Mouse (Mus musculus): Measurements from ENCODE around the gene Tgfbr2. TPM values are rescaled to one million over a fixed set of nuclear protein-coding genes. Genes with fewer than 3 reads are reported as not detected.

The Tgfbr2 gene
- polyA plus RNA-seq, 1 experiment, result 8.1 TPM

DNA sequence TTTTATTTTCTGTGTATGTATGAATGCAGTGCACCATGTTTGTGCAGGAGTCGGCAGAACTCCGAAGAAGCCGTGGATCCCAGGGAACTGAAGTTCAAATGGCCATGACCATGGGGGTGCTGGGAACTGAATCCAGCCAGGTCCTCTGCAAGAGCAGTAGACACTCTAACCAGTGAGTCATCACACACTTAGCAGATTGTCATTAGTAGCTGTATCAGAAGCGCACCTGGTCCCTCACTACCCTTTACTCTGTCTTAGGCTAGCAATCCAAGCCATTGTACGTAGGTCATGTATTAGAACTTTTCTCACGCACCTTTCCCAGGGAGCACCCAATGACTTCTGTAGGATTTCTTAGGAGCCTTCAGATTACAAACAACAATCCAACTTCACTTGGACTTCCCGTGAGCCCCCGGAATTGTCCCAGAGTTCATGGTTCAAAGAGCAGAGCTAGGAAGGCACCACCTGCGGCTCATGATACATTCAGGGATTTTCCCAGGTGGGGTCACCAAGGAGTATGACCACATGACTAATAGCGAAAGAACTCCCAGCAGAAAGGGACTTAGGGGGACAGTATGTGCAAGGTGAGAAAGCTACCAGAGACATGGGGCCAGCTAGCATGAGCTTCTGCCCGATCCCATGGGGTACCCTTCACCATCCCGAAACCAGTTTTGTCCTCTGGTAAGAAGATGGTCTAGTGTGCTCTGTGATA lies 17.8 kb upstream of the Tgfbr2 start:
- Histone ChIP-seq H3K27ac (ENCODE audit: insufficient read depth, low read length) (no peak overlapping the region), H3K4me3 (replicated peaks; ENCODE audit: insufficient read depth, low read depth, low read length) (no peak overlapping the region), H3K4me1 (ENCODE audit: control insufficient read depth, insufficient read depth, low read length) (no peaks in the 10 kb centered on the region), H3K27me3 (ENCODE audit: control insufficient read depth, insufficient read depth, low read length) (no peaks in the 10 kb centered on the region)
- no peak for DNase-seq
- WGBS, result 97% methylated on average over 12 of the region's 12 CpGs
- TF ChIP-seq POLR2A (IDR thresholded peaks at IDR 0.05; ENCODE audit: borderline replicate concordance, insufficient read depth, low read length), result no peak
- no peak for TF ChIP-seq CTCF (IDR thresholded peaks at IDR 0.05; ENCODE audit: borderline replicate concordance, insufficient read depth, low read depth, low read length)

DNA sequence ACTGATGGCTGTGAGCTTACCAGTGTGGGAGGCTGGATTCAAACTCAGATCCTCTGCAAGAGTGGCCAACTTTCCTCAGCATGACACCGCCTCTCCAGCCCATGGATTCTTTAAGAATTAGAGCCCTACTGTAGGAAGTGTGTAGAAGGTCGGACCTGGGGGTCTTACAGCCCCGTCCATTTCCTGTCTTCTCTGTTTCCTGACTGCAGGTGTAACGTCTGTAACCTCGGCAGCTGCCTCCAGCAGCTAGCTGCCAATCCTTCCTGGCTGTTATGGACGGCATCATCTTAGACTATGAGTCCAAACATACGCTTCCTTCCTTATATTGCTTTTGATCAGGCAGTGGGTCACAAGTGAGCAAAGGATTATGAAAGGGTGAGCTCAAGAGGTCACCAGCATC lies 17.1 kb upstream of the Tgfbr2 start:
- 86% methylated on average over 7 of the region's 7 CpGs for WGBS

DNA sequence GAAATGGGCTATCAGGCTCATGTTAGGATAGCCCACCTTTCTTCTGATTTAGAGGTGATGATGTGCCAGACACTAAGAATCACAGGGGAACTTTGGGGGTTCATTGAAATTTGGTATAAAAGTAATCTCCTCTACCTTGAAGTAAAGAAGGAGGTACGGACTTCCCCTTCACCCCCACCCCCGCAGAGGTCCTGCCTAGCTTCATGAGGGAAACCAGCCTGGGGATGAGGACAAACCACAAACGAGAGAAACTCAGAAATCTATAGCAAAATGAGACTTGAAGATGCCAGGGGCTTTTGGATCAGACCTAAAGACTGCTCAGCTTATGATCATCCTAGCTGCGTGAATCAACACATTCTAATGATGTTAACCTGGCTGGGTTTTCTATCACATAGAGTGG lies 14.7 kb upstream of the Tgfbr2 start:
- no peak for TF ChIP-seq POLR2A (IDR thresholded peaks at IDR 0.05; ENCODE audit: borderline replicate concordance, insufficient read depth, low read length)
- no peak for TF ChIP-seq CTCF (IDR thresholded peaks at IDR 0.05; ENCODE audit: borderline replicate concordance, insufficient read depth, low read depth, low read length)
- 89% methylated on average over 4 of the region's 4 CpGs for WGBS
- no peak for DNase-seq
- H3K27ac ChIP-seq (ENCODE audit: insufficient read depth, low read length), result no peak overlapping the region
- no peaks in the 10 kb centered on the region for H3K27me3 ChIP-seq (ENCODE audit: control insufficient read depth, insufficient read depth, low read length)
- H3K4me3 ChIP-seq (replicated peaks; ENCODE audit: insufficient read depth, low read depth, low read length), result no peak overlapping the region
- H3K4me1 ChIP-seq (ENCODE audit: control insufficient read depth, insufficient read depth, low read length), result no peaks in the 10 kb centered on the region

More for the DNA sequence above, 17.1 kb upstream of the Tgfbr2 start:
- Histone ChIP-seq H3K27ac (ENCODE audit: insufficient read depth, low read length) (no peak overlapping the region), H3K4me1 (ENCODE audit: control insufficient read depth, insufficient read depth, low read length) (no peaks in the 10 kb centered on the region), H3K27me3 (ENCODE audit: control insufficient read depth, insufficient read depth, low read length) (no peaks in the 10 kb centered on the region), H3K4me3 (replicated peaks; ENCODE audit: insufficient read depth, low read depth, low read length) (no peak overlapping the region)
- TF ChIP-seq CTCF (IDR thresholded peaks at IDR 0.05; ENCODE audit: borderline replicate concordance, insufficient read depth, low read depth, low read length) (no peak), POLR2A (IDR thresholded peaks at IDR 0.05; ENCODE audit: borderline replicate concordance, insufficient read depth, low read length) (no peak)
- DNase-seq, result no peak

DNA sequence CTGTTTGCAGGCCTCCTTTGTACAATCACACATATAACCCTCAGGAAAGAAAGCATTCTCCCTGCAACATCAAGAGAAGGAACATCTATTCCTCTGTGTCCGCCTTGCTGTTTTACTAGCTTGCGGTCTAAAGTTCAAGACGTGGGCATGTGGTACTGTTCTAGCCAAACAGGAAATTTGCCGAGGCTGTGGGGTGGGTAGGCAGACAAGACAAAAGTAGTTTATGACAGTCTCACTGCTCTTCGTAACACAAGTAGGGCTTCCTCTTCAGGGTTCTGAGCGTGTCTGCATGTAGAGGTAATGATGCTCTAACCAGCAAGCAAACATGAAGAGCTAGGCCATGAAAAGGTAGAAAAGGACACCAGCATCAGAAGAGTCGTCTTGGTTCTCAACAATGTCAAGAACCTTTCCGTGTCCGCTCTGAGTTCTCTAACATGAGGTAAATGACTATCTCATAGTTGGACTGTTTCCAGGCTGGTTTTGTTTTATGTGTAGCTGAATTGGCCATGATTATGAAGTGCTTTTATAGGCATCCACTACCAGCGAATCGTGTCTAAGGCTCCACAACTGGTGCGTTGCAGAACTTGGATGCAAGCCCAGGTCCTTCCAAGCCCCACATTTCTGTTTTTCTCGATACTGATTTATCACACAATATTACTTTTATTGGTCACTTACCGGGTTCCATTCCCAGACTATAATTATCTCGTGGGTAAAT lies 13.9 kb upstream of the Tgfbr2 start:
- Histone ChIP-seq H3K4me3 (replicated peaks; ENCODE audit: insufficient read depth, low read depth, low read length) (no peak overlapping the region), H3K27ac (ENCODE audit: insufficient read depth, low read length) (no peak overlapping the region), H3K4me1 (ENCODE audit: control insufficient read depth, insufficient read depth, low read length) (no peaks in the 10 kb centered on the region), H3K27me3 (ENCODE audit: control insufficient read depth, insufficient read depth, low read length) (no peaks in the 10 kb centered on the region)
- no peak for DNase-seq
- TF ChIP-seq POLR2A (IDR thresholded peaks at IDR 0.05; ENCODE audit: borderline replicate concordance, insufficient read depth, low read length), result no peak
- no peak for TF ChIP-seq CTCF (IDR thresholded peaks at IDR 0.05; ENCODE audit: borderline replicate concordance, insufficient read depth, low read depth, low read length)
- 69% methylated on average over 15 of the region's 15 CpGs for whole genome bisulfite sequencing

DNA sequence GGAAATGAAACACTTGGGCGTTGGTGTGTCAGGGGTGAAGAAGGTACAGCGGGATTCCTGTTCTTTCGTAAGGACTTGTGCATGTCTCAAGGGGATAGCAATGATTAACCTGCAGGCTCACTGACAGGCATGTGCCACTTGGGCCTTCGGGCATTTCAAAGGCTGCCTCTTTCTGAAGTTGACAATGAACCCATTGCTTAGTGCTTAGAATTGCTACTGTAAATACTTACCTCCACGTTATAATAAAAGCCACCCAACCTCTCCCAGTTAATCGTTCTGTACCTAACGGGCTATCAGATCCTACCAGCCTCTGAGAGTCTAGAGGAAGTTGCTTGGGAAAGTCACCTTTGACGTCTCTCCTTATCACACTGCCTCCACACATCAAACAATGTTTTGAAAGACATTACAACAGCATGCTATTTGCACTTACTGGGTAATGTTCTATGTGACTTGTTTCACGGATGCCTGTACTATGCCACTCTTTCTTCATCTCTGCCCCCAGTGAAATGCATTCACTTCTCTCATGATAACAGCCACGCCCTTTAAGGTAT lies 12.1 kb upstream of the Tgfbr2 start:
- Histone ChIP-seq H3K4me1 (ENCODE audit: control insufficient read depth, insufficient read depth, low read length) (no peaks in the 10 kb centered on the region), H3K4me3 (replicated peaks; ENCODE audit: insufficient read depth, low read depth, low read length) (no peak overlapping the region), H3K27me3 (ENCODE audit: control insufficient read depth, insufficient read depth, low read length) (no peaks in the 10 kb centered on the region), H3K27ac (ENCODE audit: insufficient read depth, low read length) (no peak overlapping the region)
- DNase-seq, result no peak
- no peak for TF ChIP-seq POLR2A (IDR thresholded peaks at IDR 0.05; ENCODE audit: borderline replicate concordance, insufficient read depth, low read length)
- no peak for TF ChIP-seq CTCF (IDR thresholded peaks at IDR 0.05; ENCODE audit: borderline replicate concordance, insufficient read depth, low read depth, low read length)
- WGBS, result 91% methylated on average over 10 of the region's 10 CpGs

DNA sequence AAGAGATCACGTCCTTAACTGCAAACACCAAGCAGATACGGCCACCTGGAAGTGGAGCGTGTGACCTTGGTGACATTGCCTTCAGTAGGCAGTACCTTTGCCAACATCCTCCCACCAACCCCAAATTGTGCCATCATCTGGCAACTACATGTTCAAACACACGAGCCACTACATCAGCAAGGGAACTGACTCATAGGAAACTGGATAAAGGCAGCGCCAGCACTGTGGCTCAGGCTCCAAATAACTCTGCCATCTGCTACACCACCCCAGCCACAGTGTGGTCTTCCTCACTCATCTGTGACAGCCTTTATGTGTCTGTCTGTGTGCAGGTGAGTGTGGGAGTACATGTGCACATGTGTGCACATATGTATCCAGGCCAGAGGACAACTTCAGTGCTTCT lies 9.7 kb upstream of the Tgfbr2 start:
- H3K27ac ChIP-seq (ENCODE audit: insufficient read depth, low read length), result no peak overlapping the region
- TF ChIP-seq POLR2A (IDR thresholded peaks at IDR 0.05; ENCODE audit: borderline replicate concordance, insufficient read depth, low read length), result no peak
- TF ChIP-seq CTCF (IDR thresholded peaks at IDR 0.05; ENCODE audit: borderline replicate concordance, insufficient read depth, low read depth, low read length), result no peak
- no peak overlapping the region for H3K4me3 ChIP-seq (replicated peaks; ENCODE audit: insufficient read depth, low read depth, low read length)
- DNase-seq, result no peak
- no peaks in the 10 kb centered on the region for H3K4me1 ChIP-seq (ENCODE audit: control insufficient read depth, insufficient read depth, low read length)
- no peaks in the 10 kb centered on the region for H3K27me3 ChIP-seq (ENCODE audit: control insufficient read depth, insufficient read depth, low read length)
- WGBS, result 72% methylated on average over 5 of the region's 5 CpGs

DNA sequence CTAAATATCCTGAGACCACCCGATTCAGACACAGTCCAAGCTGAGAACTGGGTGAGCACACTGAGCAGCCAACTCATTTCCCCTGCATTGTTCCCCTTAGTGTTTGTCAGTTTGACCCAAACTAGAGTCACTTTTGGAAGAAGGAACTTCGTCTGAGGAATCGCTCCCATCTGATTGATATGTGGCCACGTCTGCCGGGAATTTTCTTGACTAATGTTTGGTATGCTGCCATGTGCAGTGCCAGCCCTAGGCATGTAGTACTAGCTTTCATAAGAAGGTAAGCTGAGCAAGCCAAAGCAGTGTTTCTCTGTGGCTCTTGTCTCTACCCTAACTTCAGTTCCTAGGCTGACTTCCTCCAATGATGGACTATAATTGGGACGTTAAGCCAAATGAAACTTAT lies 7.9 kb upstream of the Tgfbr2 start:
- Histone ChIP-seq H3K27ac (ENCODE audit: insufficient read depth, low read length) (no peak overlapping the region), H3K27me3 (ENCODE audit: control insufficient read depth, insufficient read depth, low read length) (no peaks in the 10 kb centered on the region), H3K4me1 (ENCODE audit: control insufficient read depth, insufficient read depth, low read length) (no peaks in the 10 kb centered on the region), H3K4me3 (replicated peaks; ENCODE audit: insufficient read depth, low read depth, low read length) (no peak overlapping the region)
- DNase-seq, result no peak
- WGBS, result 91% methylated on average over 6 of the region's 6 CpGs
- TF ChIP-seq POLR2A (IDR thresholded peaks at IDR 0.05; ENCODE audit: borderline replicate concordance, insufficient read depth, low read length) (no peak), CTCF (IDR thresholded peaks at IDR 0.05; ENCODE audit: borderline replicate concordance, insufficient read depth, low read depth, low read length) (no peak)

DNA sequence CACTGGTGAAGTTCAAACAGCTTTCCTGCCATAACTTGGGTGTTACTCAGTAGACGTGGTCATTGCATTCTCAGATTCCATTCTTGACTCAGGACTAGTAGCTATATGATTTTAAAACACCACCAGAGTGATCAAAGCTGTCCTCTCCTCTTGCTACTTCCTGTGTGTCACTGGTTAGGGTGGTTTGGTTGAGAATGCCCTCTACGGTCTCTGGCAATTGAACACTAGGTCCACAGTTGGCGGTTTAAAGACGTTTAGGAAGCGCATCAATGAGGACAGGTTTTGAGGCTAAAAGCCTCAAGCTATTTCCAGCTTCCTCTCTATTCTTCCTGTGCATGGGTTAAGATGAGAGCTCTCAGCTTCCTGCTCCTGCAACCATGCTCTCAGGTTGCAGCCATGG lies 6.4 kb upstream of the Tgfbr2 start:
- 96% methylated on average over 5 of the region's 5 CpGs for WGBS
- no peak overlapping the region for H3K27ac ChIP-seq (ENCODE audit: insufficient read depth, low read length)
- TF ChIP-seq CTCF (IDR thresholded peaks at IDR 0.05; ENCODE audit: borderline replicate concordance, insufficient read depth, low read depth, low read length) (no peak), POLR2A (IDR thresholded peaks at IDR 0.05; ENCODE audit: borderline replicate concordance, insufficient read depth, low read length) (no peak)
- no peaks in the 10 kb centered on the region for H3K4me1 ChIP-seq (ENCODE audit: control insufficient read depth, insufficient read depth, low read length)
- H3K4me3 ChIP-seq (replicated peaks; ENCODE audit: insufficient read depth, low read depth, low read length), result no peak overlapping the region
- DNase-seq, result no peak
- H3K27me3 ChIP-seq (ENCODE audit: control insufficient read depth, insufficient read depth, low read length), result no peaks in the 10 kb centered on the region

Measured in cerebellum, adult 2 months (tissue).